Mouse (Mus musculus) neural tube, embryonic 11.5 days (tissue): ENCODE measurements around the gene Vmn2r5. TPM values are rescaled to one million over a fixed set of nuclear protein-coding genes. Genes with fewer than 3 reads are reported as not detected.
"Not testable (repeated sequence)": the region's sequence is repeated elsewhere in the genome, so short reads cannot be mapped to it uniquely, and the experiment has no call there.

Experiments
- ATAC-seq: fragments of 200-750 bp; cut with Nextera tagmentation; 2 replicates; pipeline ENCODE4 v1.8.0; 2017; ENCODE audit warnings: moderate number of reproducible peaks, mild to moderate bottlenecking, moderate TSS enrichment, moderate library complexity; ENCODE audit not compliant: insufficient read depth, low FRiP score, low TSS enrichment
- DNase-seq: peaks from one replicate; pipeline ENCODE4 v3.0.0-alpha.2; 2015; ENCODE audit warnings: low spot score
- H3K27ac ChIP-seq: fragments of 300-500 bp; sonication (generic); 2 replicates; pipeline ENCODE4 v1.5.1; 2014; ENCODE audit warnings: low read depth, mild to moderate bottlenecking, low read length
- H3K27me3 ChIP-seq: fragments of 300-500 bp; sonication (generic); 2 replicates; pipeline ENCODE4 v1.6.1; 2014; ENCODE audit warnings: mild to moderate bottlenecking, low read length, mixed read lengths; ENCODE audit not compliant: control insufficient read depth, insufficient read depth
- H3K36me3 ChIP-seq: fragments of 300-500 bp; sonication (generic); 2 replicates; pipeline ENCODE4 v1.6.1; 2014; ENCODE audit warnings: mild to moderate bottlenecking, low read length, moderate library complexity, mixed read lengths; ENCODE audit not compliant: control insufficient read depth, insufficient read depth
- H3K4me1 ChIP-seq: fragments of 300-500 bp; sonication (generic); 2 replicates; pipeline ENCODE4 v1.6.1; 2014; ENCODE audit warnings: low read length, mixed read lengths; ENCODE audit not compliant: control insufficient read depth, insufficient read depth
- H3K4me2 ChIP-seq: fragments of 300-500 bp; sonication (generic); 2 replicates; pipeline ENCODE4 v1.6.1; 2014; ENCODE audit warnings: low read depth, mild to moderate bottlenecking, moderate library complexity
- H3K4me3 ChIP-seq: fragments of 300-500 bp; sonication (generic); 2 replicates; pipeline ENCODE4 v1.5.1; 2014; ENCODE audit warnings: low read depth, low read length
- H3K9ac ChIP-seq: fragments of 300-500 bp; sonication (generic); 2 replicates; pipeline ENCODE4 v1.6.1; 2014; ENCODE audit warnings: mild to moderate bottlenecking, low read length
- H3K9me3 ChIP-seq: fragments of 300-500 bp; sonication (generic); 2 replicates; pipeline ENCODE4 v1.6.1; 2016; ENCODE audit warnings: low read length; ENCODE audit not compliant: control insufficient read depth
- WGBS: fragments of 180-500 bp; shearing (Covaris S2); extraction: QIAGEN DNeasy Blood & Tissue Kit; methylation state at CpG from one replicate; pipeline ENCODE4 v1.1.7; 2014; 5-methylcytosine and 5-hydroxymethylcytosine counted together
- polyA plus RNA-seq: library from polyadenylated mRNA; unstranded; fragments of >200 nt; fragmentation: Nextera tagmentation; extraction: Ambion mirVana; gene quantifications from 2 replicates; pipeline ENCODE4 v1.2.1, GENCODE M21; 2014

Gene Vmn2r5
- polyA plus RNA-seq = not detected in 2 replicates

GRCm38 (mm10) chr3:64509742-64510141, at the start of gene Vmn2r5:
TSS of gene Vmn2r5 (minus strand) at chr3:64509842.
- H3K4me2 ChIP-seq, H3K9me3 ChIP-seq, H3K9ac ChIP-seq, H3K4me1 ChIP-seq, DNase-seq, H3K27ac ChIP-seq, H3K36me3 ChIP-seq, H3K27me3 ChIP-seq, ATAC-seq, H3K4me3 ChIP-seq: not testable (repeated sequence)
- no CpG with 5 or more reads among the region's 2 CpGs for WGBS

- H3K27ac ChIP-seq, ATAC-seq, H3K27me3 ChIP-seq, H3K4me3 ChIP-seq, H3K9ac ChIP-seq, H3K36me3 ChIP-seq, H3K4me1 ChIP-seq, H3K4me2 ChIP-seq, DNase-seq, H3K9me3 ChIP-seq: not testable (repeated sequence)
- 79% methylated on average over 1 of the region's 1 CpGs for WGBS
Observed at GRCm38 (mm10) chr3:64523585-64523984, 13.9 kb upstream of the Vmn2r5 start.

Other genes with a start within 250 kb of the Vmn2r5 start
- not detected in 2 replicates for gene Vmn2r3, start 220.1 kb downstream of the Vmn2r5 start, polyA plus RNA-seq
- not detected in 2 replicates for gene Vmn2r4, start 94.5 kb downstream of the Vmn2r5 start, polyA plus RNA-seq
- not detected in 2 replicates for gene Vmn2r6, start 56.0 kb upstream of the Vmn2r5 start, polyA plus RNA-seq